Comparison of ENCODE assay signal across 9 mouse cellular contexts in the genomic region with DNA sequence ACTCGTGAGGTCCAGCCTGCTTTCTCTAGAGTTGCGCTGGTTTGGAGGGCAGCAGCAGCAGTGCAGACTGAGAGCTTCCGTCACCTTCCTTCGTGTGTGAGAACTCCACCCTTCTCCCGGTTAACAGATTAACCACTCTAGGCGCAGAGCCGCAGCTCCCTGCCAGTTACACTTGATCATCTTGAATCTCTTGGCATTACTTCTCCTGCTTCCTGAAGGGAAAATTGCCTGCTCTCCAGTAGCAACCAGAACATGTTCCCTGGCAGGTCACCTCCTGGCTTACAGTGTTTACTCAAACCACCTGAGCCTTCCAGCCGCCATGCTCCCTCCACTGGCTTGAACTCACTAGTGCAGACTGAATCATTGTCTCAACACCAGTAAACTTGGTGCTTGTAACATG.
DNase-seq lines count a peak whose midpoint lies in the region; ATAC-seq lines count a peak whose summit lies in the region.
"Had no signal": no experiment of that assay in that cellular context is flagged by ENCODE, and none has a peak within 500 bp of the region (broad histone marks: within the 10 kb centered on the region; RNA-seq: fewer than 3 reads in every experiment).

No protein-coding gene starts in this region.

- H3K4me1 ChIP-seq in embryonic facial prominence, embryonic 10.5 days: peaks cover 46% of the 10 kb centered on the region
- H3K4me1 ChIP-seq in midbrain, embryonic 11.5 days (ENCODE audit: control insufficient read depth, insufficient read depth, low read length): peaks cover 25% of the 10 kb centered on the region; the same call in 1 of the 2 replicates

- 0 out of 2 replicates have a peak overlapping the region, but pooled peaks have one; percentile 27 for H3K9ac ChIP-seq in midbrain, embryonic 11.5 days (ENCODE audit: low read length)

- no peak overlapping the region for H3K4me2 ChIP-seq in midbrain, embryonic 11.5 days

- 72% methylated on average over 8 of the region's 8 CpGs for WGBS in embryonic facial prominence, embryonic 10.5 days
- WGBS in midbrain, embryonic 11.5 days: 75% methylated on average over 8 of the region's 8 CpGs

- no peaks in the 10 kb centered on the region for H3K27me3 ChIP-seq in embryonic facial prominence, embryonic 10.5 days (replicated peaks; ENCODE audit: low read depth, poor library complexity, severe bottlenecking)
- no peaks in the 10 kb centered on the region for H3K27me3 ChIP-seq in midbrain, embryonic 11.5 days (ENCODE audit: control insufficient read depth, insufficient read depth, low read length)
- H3K27me3 ChIP-seq: megakaryocyte, embryonic 14.5 days had no signal

- no peak overlapping the region for H3K4me3 ChIP-seq in embryonic facial prominence, embryonic 10.5 days
- H3K4me3 ChIP-seq in midbrain, embryonic 11.5 days (ENCODE audit: low read depth, low read length): no peak overlapping the region
- H3K4me3 ChIP-seq: megakaryocyte, embryonic 14.5 days had no signal

- H3K36me3 ChIP-seq in embryonic facial prominence, embryonic 10.5 days (replicated peaks): peaks cover 3% of the 10 kb centered on the region; the same call in 1 of the 2 replicates
- no peaks in the 10 kb centered on the region for H3K36me3 ChIP-seq in midbrain, embryonic 11.5 days (ENCODE audit: control insufficient read depth, insufficient read depth, low read length)

- peak; percentile 43 to 46 for DNase-seq in cerebellum, adult 18-20 months
- DNase-seq in cerebellum, postnatal 36 days: no peak
- DNase-seq in embryonic facial prominence, embryonic 10.5 days (ENCODE audit: low spot score): no peak
- peak; percentile 17 to 21 for DNase-seq in kidney, adult 8-10 months
- no peak for DNase-seq in midbrain, embryonic 11.5 days (ENCODE audit: low spot score, missing footprints)
- DNase-seq in ovary, postnatal 10 days (ENCODE audit: low spot score): no peak
- no peak for DNase-seq in left cerebral cortex, adult 8-10 months (ENCODE audit: low spot score in 2 of 2)
- no peak for DNase-seq in gastrocnemius, adult 18-20 months (ENCODE audit: low spot score)

- no peak for ATAC-seq in midbrain, embryonic 11.5 days (ENCODE audit: low FRiP score)

- peak overlapping the region; percentile 48 for H3K27ac ChIP-seq in embryonic facial prominence, embryonic 10.5 days (replicated peaks)
- no peak overlapping the region for H3K27ac ChIP-seq in midbrain, embryonic 11.5 days (ENCODE audit: low read depth, low read length)

- no peaks in the 10 kb centered on the region for H3K9me3 ChIP-seq in embryonic facial prominence, embryonic 10.5 days
- no peaks in the 10 kb centered on the region for H3K9me3 ChIP-seq in midbrain, embryonic 11.5 days (ENCODE audit: control insufficient read depth, low read length)
- H3K9me3 ChIP-seq: megakaryocyte, embryonic 14.5 days had no signal

Comparison
In these comparisons a context has a peak if more than half of its experiments do, and no peak if none do; other contexts are left out.
1. DNase-seq: peak in cerebellum, adult 18-20 months (2 of 2) and kidney, adult 8-10 months (2 of 2); none in cerebellum, postnatal 36 days (0 of 2), embryonic facial prominence, embryonic 10.5 days (single experiment), midbrain, embryonic 11.5 days (single experiment), ovary, postnatal 10 days (single experiment), left cerebral cortex, adult 8-10 months (0 of 2) and gastrocnemius, adult 18-20 months (single experiment).